Mouse (Mus musculus): ENCODE results near the gene Rasgrf2.
"Not testable (repeated sequence)": the region's sequence is repeated elsewhere in the genome, so short reads cannot be mapped to it uniquely, and the experiment has no call there.

The Rasgrf2 gene

GRCm38 (mm10) chr13:92131384-92132150 is at the start of gene Rasgrf2:
TSS of gene Rasgrf2 (minus strand) at chr13:92131656.
- DNase-seq = no peak

GRCm38 (mm10) chr13:92172686-92173085 is 41.2 kb upstream of the Rasgrf2 start:
- DNase-seq = not testable (repeated sequence)

GRCm38 (mm10) chr13:92150551-92150950 is 19.1 kb upstream of the Rasgrf2 start:
- peak; percentile 1 for DNase-seq

- DNase-seq = no peak
Measured at GRCm38 (mm10) chr13:92148858-92149257, 17.4 kb upstream of the Rasgrf2 start.

GRCm38 (mm10) chr13:92134792-92135191 is 3.3 kb upstream of the Rasgrf2 start:
- no peak for DNase-seq

GRCm38 (mm10) chr13:92132599-92132998 is 1.1 kb upstream of the Rasgrf2 start:
- no peak for DNase-seq

GRCm38 (mm10) chr13:92130994-92131383 is 467 bp downstream of the Rasgrf2 start:
- no peak for DNase-seq

- no peak for DNase-seq
Measured at GRCm38 (mm10) chr13:92129877-92130276, 1.6 kb downstream of the Rasgrf2 start.

- no peak for DNase-seq
Measured at GRCm38 (mm10) chr13:92125902-92126301, 5.6 kb downstream of the Rasgrf2 start.

- DNase-seq = no peak
Measured at GRCm38 (mm10) chr13:92119623-92120022, 11.8 kb downstream of the Rasgrf2 start.

- no peak for DNase-seq
Measured at GRCm38 (mm10) chr13:92114076-92114475, 17.4 kb downstream of the Rasgrf2 start.

GRCm38 (mm10) chr13:92108237-92108636 is 23.2 kb downstream of the Rasgrf2 start:
- DNase-seq = no peak

- no peak for DNase-seq
Measured at GRCm38 (mm10) chr13:92104259-92104658, 27.2 kb downstream of the Rasgrf2 start.

GRCm38 (mm10) chr13:92098484-92098883 is 33.0 kb downstream of the Rasgrf2 start:
- no peak for DNase-seq

- DNase-seq = no peak
Measured at GRCm38 (mm10) chr13:92095131-92096090, 36.0 kb downstream of the Rasgrf2 start.

GRCm38 (mm10) chr13:92093712-92094290 is 37.7 kb downstream of the Rasgrf2 start:
- DNase-seq = no peak

- DNase-seq = no peak
Measured at GRCm38 (mm10) chr13:92073111-92073510, 58.3 kb downstream of the Rasgrf2 start.

- DNase-seq = no peak
Measured at GRCm38 (mm10) chr13:92068651-92069050, 62.8 kb downstream of the Rasgrf2 start.

GRCm38 (mm10) chr13:92067831-92068230 is 63.6 kb downstream of the Rasgrf2 start:
- no peak for DNase-seq

- DNase-seq = no peak
Measured at GRCm38 (mm10) chr13:92053748-92054147, 77.7 kb downstream of the Rasgrf2 start.

GRCm38 (mm10) chr13:92053001-92053400 is 78.5 kb downstream of the Rasgrf2 start:
- no peak for DNase-seq

- DNase-seq = no peak
Measured at GRCm38 (mm10) chr13:92051216-92051615, 80.2 kb downstream of the Rasgrf2 start.
